Mouse (Mus musculus) brown adipose tissue, adult 24 weeks (tissue): Measurements from ENCODE around the gene Lrig2. TPM values are rescaled to one million over a fixed set of nuclear protein-coding genes. Genes with fewer than 3 reads are reported as not detected.

Experiments
- H3K27ac ChIP-seq: fragments of 200-500 bp; replicated peaks from 2 replicates; pipeline ENCODE4 v1.5.1; 2012; ENCODE audit warnings: low read depth, mild to moderate bottlenecking, low read length
- H3K4me1 ChIP-seq: fragments of 200-500 bp; 2 replicates; pipeline ENCODE4 v1.6.1; 2012; ENCODE audit warnings: low read length, mixed read lengths; ENCODE audit not compliant: control insufficient read depth, insufficient read depth, insufficient read length
- H3K4me3 ChIP-seq: fragments of 200-500 bp; 2 replicates; pipeline ENCODE4 v1.5.1; 2012; ENCODE audit warnings: low read depth, mild to moderate bottlenecking, low read length, moderate library complexity; ENCODE audit not compliant: insufficient read depth
- polyA plus RNA-seq: library from polyadenylated mRNA; stranded (reverse); fragments of >200 nt; gene quantifications from 2 replicates; pipeline ENCODE4 v1.2.4, GENCODE M21; 2012; ENCODE audit not compliant: missing spikeins, insufficient read depth, insufficient read length

The Lrig2 gene
- polyA plus RNA-seq, 1 experiment: 4.3 TPM

DNA sequence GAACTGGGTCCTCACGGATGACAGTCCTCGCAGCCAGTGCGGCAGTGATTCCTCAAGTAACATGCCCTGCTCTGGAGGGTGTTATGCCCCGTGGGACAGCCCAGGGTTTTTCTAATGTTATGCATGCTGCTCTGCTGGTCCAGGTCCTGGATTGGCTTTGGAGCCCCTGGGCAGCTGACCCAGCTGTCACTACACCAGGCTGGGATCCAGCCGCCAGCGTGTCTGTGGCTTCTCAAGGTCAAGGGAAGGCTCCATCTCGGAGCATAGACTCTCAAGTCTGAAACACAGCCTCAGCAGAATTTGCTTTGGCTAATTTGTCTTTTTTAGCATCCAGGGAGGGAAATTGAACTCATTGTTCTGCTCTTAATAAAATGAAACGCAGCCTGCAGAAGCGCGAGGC is 121.6 kb downstream of the Lrig2 start:
- Histone ChIP-seq H3K4me1 (no peaks in the 10 kb centered on the region), H3K27ac (no peak overlapping the region)

DNA sequence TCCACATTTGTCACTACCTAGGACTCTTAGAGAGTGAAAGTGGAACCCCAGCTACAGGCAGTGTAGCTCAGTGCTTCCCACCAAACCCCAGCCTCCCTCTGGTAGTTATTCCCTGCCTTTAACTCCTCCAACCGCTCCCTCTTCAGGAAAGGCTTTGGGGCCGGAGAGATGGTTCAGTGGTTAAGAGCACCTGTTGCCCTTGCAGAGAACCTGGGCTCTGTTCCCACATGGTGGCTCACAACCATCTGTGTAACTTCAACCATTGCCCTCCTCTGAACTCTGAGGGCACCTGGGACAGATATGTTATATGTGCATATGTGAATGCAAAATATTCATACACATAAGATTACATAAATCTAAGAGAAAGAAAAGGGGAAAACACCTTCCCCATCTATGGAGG is 122.3 kb downstream of the Lrig2 start:
- H3K4me1 ChIP-seq: no peaks in the 10 kb centered on the region
- H3K4me3 ChIP-seq: no peak overlapping the region

More for the DNA sequence above, 121.6 kb downstream of the Lrig2 start:
- no peak overlapping the region for H3K4me3 ChIP-seq

DNA sequence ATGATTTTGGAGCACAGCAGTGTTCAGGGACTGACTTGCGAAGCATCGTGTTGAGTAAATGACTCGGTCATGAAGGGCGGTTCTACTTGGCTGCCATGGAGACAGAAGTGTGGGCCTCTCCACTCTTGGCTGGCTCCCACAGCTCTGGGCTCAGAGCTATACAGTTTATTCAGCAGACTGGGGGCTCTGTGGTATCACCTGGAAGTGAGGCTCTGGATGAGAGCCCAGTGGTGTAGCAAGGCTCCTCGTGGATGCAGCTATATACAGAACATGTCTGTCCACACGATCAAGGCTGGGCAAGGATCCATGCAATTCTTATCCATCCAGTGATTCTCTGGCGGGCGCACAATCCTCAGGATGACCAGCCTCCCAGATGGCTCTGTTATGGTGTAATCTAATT is 126.1 kb downstream of the Lrig2 start:
- H3K4me1 ChIP-seq: no peaks in the 10 kb centered on the region; the same call in 1 of the 2 replicates
- H3K4me3 ChIP-seq: no peak overlapping the region
- H3K27ac ChIP-seq: no peak overlapping the region

More for the DNA sequence above, 122.3 kb downstream of the Lrig2 start:
- no peak overlapping the region for H3K27ac ChIP-seq

DNA sequence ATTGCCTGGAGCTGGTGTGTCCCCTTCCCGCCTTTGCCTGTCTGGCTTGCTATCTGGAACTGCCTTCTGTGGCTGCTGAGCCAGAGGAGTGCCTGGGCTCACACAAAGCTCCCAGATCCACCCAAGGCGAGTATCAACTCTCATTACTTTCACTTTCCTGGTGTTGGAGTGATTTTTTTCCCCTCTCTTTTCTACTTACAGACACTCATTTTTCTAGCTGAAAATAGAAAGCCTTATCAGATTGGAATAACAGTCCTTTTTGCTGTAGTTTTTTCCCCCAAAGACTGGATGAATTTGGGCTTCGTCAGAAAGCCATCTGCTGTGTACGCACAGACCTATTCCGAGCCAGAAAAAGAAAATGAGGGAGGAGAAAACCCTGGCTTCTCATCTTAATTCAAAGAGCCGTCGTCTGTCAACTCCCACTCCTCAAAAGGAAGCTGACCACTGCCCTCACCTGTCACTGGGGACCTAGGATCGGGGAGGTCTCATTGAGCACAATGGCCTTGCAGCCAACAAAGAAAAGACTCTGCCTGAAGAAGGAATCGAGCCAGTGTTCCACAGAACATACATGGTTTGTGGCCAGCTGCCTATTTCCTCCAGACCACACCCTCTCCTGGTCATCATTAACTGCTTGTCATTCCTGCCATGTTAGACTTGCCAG is 127.9 kb downstream of the Lrig2 start:
- Histone ChIP-seq H3K27ac (0 out of 2 replicates have a peak overlapping the region, but pooled peaks have one; percentile 40), H3K4me1 (no peaks in the 10 kb centered on the region; the same call in 1 of the 2 replicates), H3K4me3 (0 out of 2 replicates have a peak overlapping the region, but pooled peaks have one; percentile 8)

DNA sequence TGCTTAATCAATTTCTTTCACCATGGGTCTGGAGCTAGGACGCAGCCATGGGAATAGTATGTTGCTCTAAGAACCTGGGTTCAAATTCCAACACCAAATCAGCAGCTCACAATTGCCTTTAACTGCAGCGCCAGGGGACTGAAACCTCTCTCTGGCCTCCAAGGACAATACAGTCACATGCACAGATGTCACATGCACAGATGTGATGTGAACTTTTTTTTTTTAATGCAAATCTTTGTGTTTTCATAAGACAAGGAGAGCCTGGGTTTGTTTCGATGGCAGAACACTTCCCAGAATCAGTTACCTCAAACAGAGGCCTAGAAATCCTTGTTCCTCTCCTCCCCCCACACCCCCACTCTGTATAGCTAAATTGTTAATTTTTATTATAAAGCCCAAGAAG is 133.5 kb downstream of the Lrig2 start:
- H3K27ac ChIP-seq: no peak overlapping the region
- H3K4me1 ChIP-seq: no peaks in the 10 kb centered on the region

DNA sequence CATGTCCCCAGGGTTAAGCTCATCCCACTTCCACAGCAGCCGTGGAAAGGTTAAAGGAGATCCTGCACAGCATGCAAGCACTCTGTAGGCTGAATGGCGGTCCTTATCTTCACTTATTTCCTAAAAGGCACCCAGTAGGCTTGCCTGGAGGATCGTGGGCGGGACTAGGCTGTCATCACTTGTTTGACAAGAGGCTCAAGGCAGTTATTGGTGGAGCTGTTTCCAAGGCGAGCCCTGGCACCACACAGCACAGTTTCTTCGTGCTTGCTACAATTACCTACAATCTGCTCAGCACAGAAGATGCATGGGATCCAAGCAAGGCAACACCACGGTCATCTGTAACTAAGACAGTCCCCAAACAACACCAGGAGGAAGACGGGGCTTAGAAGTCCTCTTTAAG is 137.8 kb downstream of the Lrig2 start:
- H3K27ac ChIP-seq: no peak overlapping the region
- H3K4me3 ChIP-seq: no peak overlapping the region
- H3K4me1 ChIP-seq: no peaks in the 10 kb centered on the region

More for the DNA sequence above, 133.5 kb downstream of the Lrig2 start:
- no peak overlapping the region for H3K4me3 ChIP-seq

DNA sequence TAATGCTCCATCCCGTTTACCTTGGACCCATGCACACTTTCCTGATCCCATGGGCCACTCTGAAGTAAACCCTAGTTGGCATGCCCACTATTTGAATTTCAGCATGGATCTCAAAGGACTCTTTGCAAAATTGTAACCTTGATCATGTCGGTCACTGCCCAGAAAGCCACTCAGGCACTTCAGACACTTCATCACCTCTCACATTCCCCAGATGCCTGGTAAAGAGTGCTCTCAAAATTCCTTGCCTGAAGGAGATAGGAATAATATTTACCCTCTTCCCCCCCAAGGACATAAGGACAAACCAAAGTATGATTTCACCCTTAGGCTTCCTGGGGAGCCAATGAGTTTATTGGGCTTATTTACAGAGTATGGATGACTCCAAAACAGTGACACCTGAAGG is 139.3 kb downstream of the Lrig2 start:
- no peak overlapping the region for H3K27ac ChIP-seq
- H3K4me3 ChIP-seq: no peak overlapping the region
- H3K4me1 ChIP-seq: no peaks in the 10 kb centered on the region

DNA sequence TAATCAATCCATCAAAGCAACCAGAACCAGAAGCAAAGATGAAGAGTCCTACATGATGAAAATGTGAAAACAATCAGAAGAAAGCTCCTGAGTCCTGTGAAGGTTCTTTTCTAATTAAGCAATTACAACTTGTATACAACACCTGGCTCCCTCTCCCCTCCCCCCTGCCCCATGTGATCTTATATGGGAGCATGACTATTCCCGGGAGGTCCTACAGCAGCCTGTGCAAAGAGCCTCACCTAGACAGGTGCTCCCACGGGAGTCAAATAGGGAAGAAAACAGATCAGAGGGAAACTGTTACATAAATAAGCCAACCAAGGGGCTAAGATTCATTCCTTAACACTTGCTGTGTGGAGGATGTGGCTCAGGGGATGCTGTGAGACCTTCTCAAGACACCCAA is 143.8 kb downstream of the Lrig2 start:
- H3K4me3 ChIP-seq: no peak overlapping the region
- H3K4me1 ChIP-seq: no peaks in the 10 kb centered on the region
- no peak overlapping the region for H3K27ac ChIP-seq

DNA sequence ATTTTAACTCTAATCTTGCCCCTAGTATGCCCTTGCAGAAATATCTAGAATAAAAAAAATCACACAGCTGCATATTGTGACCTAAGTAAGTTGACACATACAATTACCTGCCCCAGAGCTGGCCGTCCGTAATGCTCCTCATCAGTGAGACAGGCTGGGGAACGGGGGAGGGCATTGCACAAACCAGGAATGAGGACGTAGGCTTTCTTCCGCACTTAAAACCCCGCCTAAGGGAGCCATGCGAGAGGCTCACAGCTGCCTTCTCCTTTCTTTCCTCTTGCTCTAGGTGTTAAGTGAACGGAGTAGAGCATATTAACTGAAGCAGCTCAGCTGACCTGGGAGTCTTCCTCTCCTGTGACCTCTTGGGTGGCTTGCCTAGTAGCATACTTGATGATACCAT is 149.9 kb downstream of the Lrig2 start:
- H3K4me3 ChIP-seq: no peak overlapping the region
- no peaks in the 10 kb centered on the region for H3K4me1 ChIP-seq
- H3K27ac ChIP-seq: no peak overlapping the region

DNA sequence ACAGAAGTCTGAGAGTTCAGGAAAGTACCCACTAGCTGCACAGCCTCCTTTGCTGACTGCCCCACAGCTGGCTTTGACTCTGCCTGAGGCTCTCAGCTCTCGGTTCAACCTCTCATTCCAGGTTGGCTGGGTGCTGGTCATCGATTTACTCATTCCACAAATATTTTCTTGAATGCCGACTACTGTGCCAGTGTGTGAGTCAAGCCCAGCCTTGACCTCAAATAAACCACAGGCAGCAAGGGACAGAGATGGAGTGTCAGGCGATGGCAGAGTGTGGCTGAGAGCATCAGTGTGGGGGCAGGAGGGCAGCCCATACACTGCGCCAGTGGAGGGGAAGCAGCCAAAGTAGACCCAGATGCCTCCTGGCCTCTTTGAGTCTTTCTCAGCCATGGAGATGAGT is 151.4 kb downstream of the Lrig2 start:
- Histone ChIP-seq H3K27ac (no peak overlapping the region), H3K4me1 (no peaks in the 10 kb centered on the region), H3K4me3 (no peak overlapping the region)

DNA sequence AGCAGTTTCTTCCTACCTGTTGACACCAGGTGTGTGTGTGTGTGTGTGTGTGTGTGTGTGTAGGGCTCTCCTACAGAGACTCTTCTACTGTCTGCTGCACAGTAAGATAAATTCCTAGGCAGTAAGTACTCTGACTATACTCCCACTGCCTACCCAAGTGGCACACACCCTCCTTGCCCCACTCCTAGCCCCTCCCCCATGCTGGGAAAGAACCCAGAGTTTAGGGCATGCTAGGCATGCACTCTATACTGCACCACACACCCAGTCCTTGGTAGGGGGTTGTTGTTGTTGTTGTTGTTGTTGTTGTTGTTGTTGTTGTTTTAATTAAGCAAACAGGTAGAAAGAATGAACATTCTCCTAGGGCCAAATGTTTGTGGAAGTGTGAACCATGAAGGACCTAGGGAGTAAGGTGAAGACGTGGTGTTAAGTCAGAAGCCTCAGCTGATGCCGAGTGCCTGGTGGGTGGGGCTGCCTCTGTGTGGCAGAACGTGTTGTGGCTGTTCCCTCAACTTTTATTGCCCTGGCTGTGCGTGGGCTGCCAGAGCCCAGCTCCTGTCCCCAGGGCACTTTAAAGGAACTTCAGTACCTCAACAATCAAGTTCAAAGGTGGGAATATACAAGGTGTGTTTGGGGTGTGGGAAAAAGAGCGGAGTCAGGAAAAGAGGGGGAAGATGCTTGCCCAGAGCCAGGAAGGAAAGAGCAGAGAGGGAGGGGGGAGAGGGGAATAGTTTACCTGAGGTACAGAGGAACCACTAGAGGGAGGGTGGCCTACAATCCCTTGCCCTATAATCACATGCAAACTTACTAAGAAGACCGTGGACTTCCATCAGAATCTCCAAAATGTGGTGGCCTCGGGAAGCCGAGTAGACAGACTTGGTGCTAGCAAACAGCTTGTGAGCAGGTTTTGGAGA is 152.2 kb downstream of the Lrig2 start:
- Histone ChIP-seq H3K27ac (no peak overlapping the region), H3K4me3 (no peak overlapping the region), H3K4me1 (no peaks in the 10 kb centered on the region)

DNA sequence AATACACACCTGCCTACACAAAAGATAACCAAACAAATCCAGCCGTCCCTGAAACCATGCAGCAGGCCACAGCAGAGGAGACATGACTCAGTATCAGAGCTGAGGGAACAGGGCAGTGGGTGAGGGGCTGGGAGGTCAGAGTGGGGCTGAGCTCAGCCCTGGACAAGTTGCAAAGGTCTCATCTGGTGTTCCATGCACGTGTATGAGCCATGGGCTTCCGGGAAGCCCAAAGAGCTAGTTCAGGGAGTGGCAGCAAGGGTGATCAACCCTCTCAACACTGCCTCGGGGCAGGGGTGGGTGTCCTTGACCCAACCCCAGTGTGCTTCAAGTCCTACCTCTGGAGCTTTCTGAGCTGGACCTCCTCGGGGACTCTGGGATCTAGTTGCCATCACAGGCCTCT is 153.0 kb downstream of the Lrig2 start:
- Histone ChIP-seq H3K4me1 (no peaks in the 10 kb centered on the region), H3K4me3 (no peak overlapping the region), H3K27ac (no peak overlapping the region)

DNA sequence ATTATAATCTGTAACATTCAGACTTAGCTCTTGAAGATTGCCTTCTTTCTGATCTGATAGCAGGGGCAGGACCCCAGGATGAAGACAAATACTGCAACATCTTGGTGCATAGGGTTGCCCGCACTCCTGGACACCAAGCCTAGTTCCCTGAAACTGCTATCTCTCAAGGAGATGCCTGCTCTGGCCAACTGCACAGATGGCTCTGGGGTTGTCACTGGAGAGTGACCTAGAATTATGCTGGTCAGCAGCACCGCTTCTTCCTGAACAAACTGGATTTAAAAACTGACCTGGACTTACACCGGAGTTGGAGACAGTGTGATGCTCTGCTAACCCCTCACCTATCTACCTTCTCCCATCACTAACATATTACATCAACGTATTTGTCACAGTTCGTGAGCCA is 155.6 kb downstream of the Lrig2 start:
- no peak overlapping the region for H3K4me3 ChIP-seq
- no peak overlapping the region for H3K27ac ChIP-seq
- H3K4me1 ChIP-seq: no peaks in the 10 kb centered on the region

DNA sequence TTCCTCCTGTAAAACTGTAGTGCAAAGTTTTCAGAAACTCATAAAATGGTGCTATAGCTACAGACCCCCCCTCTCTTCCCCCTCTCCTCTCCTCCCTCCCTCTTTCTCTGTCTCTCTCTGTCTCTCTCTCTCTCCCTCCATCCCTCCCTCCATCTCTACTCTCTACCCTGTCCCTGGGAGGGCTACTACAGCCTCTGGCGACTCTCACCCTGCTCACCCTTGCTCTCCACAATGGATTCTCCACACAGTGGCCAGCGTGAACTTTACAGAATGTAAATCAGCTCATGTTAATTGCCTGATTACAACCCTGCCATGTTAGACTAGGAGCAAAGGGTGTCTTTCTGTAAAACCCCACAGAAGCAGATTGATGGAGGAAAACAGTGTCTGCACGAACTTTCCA is 157.8 kb downstream of the Lrig2 start:
- Histone ChIP-seq H3K4me3 (no peak overlapping the region), H3K4me1 (no peaks in the 10 kb centered on the region), H3K27ac (no peak overlapping the region)

DNA sequence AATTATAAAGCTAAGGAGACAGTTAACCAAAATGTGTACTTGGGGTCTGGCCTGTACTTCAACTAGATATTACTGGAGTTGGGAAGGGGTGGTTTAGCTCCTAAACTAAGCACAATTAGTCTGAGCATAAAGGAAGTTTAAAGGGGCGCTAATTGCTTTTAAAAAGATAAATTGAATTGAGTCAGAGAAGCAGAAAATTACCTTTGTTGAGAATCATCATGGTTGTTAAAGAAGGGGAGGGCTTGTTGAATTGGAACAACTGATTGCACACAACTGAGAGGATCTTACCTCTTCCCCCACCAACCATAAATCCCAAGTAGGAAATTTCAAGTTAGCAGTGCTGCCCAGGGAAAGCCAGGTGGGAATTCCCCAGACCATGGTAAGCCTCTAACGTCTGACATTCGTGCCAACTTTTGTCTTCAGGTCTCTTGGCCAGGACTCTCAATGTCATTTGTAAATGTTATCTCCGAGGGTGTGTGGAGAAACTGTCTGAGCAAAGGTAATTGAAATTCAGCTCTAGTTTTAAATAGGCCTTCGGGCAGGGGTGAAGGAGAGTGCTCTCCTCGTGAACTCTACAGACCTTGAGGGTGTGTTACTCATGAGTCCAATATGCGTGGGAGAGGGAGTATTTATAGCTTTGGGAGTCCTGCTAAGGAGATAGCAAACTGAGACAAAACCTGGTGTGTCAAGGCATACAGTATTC is 159.2 kb downstream of the Lrig2 start:
- Histone ChIP-seq H3K4me1 (no peaks in the 10 kb centered on the region), H3K27ac (no peak overlapping the region), H3K4me3 (no peak overlapping the region)
